Mouse (Mus musculus) heart, embryonic 15.5 days (tissue): ENCODE measurements around the gene Htra1. TPM values are rescaled to one million over a fixed set of nuclear protein-coding genes. Genes with fewer than 3 reads are reported as not detected.

ENCODE experiments used
- ATAC-seq: fragments of 200-750 bp; cut with Nextera tagmentation; replicated peaks from 2 replicates; pipeline ENCODE4 v1.8.0; 2017; ENCODE audit warnings: low read depth, moderate TSS enrichment; ENCODE audit not compliant: insufficient number of reproducible peaks, insufficient read depth, low FRiP score
- H3K27ac ChIP-seq: fragments of 300-500 bp; sonication (generic); 2 replicates; pipeline ENCODE4 v1.5.1; 2015; ENCODE audit warnings: mild to moderate bottlenecking, inconsistent platforms
- H3K27me3 ChIP-seq: fragments of 300-500 bp; sonication (generic); 2 replicates; pipeline ENCODE4 v1.6.1; 2015; ENCODE audit warnings: inconsistent platforms
- H3K36me3 ChIP-seq: fragments of 300-500 bp; sonication (generic); 2 replicates; pipeline ENCODE4 v1.6.1; 2015; ENCODE audit warnings: mild to moderate bottlenecking, inconsistent platforms
- H3K4me1 ChIP-seq: fragments of 300-500 bp; sonication (generic); replicated peaks from 2 replicates; pipeline ENCODE4 v1.6.1; 2015; ENCODE audit warnings: inconsistent platforms
- H3K4me2 ChIP-seq: fragments of 300-500 bp; sonication (generic); 2 replicates; pipeline ENCODE4 v1.6.1; 2015; ENCODE audit warnings: inconsistent platforms, mild to moderate bottlenecking, moderate library complexity
- H3K4me3 ChIP-seq: fragments of 300-500 bp; sonication (generic); 2 replicates; pipeline ENCODE4 v1.5.1; 2015; ENCODE audit warnings: mild to moderate bottlenecking, inconsistent platforms
- H3K9ac ChIP-seq: fragments of 300-500 bp; sonication (generic); 2 replicates; pipeline ENCODE4 v1.6.1; 2015; ENCODE audit warnings: mild to moderate bottlenecking, inconsistent platforms
- H3K9me3 ChIP-seq: fragments of 300-500 bp; sonication (generic); replicated peaks from 2 replicates; pipeline ENCODE4 v1.6.1; 2016; ENCODE audit warnings: inconsistent platforms
- WGBS: fragments of 180-500 bp; shearing (Covaris S2); methylation state at CpG from one replicate; pipeline ENCODE4 v1.1.7; 2015; ENCODE audit warnings: mixed read lengths; 5-methylcytosine and 5-hydroxymethylcytosine counted together
- polyA plus RNA-seq: library from polyadenylated mRNA; unstranded; fragments of >200 nt; fragmentation: Nextera tagmentation; extraction: Ambion mirVana; gene quantifications from 2 replicates; pipeline ENCODE4 v1.2.1, GENCODE M21; 2015

The Htra1 gene
- polyA plus RNA-seq, 1 experiment from 2014 or later, result 78.0 TPM

DNA sequence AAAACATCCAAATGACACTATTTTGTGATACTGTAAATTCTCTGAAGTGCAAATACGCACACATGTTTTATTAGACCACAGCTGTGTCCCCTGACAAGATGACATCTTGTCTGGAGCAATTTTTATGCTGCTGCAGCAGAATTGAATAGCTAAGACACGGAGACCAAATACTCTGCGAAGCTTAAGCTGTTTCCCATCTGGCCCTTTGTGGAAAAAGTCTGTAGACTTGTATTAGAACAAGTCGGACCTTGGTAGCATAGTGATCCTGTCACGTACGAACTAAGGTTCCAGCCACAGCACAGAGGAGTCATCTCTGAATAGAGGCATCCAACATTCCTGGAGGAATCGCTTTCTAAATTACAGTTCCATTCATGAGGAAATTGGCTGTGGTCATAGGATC, 48.4 kb downstream of the Htra1 start:
- H3K27me3 ChIP-seq, result no peaks in the 10 kb centered on the region
- peaks cover 28% of the 10 kb centered on the region for H3K4me1 ChIP-seq
- no peak overlapping the region for H3K27ac ChIP-seq
- H3K9me3 ChIP-seq, result no peaks in the 10 kb centered on the region
- H3K4me3 ChIP-seq, result no peak overlapping the region
- 83% methylated on average over 7 of the region's 7 CpGs for WGBS
- H3K36me3 ChIP-seq, result no peaks in the 10 kb centered on the region
- ATAC-seq, result no peak
- H3K9ac ChIP-seq, result no peak overlapping the region
- no peak overlapping the region for H3K4me2 ChIP-seq

DNA sequence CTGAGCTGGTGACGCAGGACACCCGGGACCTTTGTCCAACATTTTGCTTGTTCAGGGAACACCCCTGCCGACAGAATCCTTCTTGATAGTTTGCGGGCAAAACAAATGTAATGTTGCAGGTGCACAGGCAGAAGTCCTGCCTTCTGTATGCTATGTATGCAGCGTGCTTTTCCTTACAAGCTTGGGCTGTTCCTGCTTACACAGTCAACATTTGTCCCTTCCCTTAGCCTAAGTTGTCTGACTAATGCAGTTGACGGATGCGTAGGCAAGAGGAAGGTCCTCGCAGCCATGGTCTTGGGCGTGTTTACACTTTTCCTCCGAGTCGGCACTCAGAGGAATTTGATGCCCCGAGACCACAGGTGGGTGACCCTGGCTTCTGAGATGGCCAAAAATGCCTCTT, 49.3 kb downstream of the Htra1 start:
- Histone ChIP-seq H3K4me1 (peaks cover 28% of the 10 kb centered on the region), H3K27ac (no peak overlapping the region), H3K4me2 (no peak overlapping the region), H3K4me3 (no peak overlapping the region), H3K36me3 (no peaks in the 10 kb centered on the region), H3K27me3 (no peaks in the 10 kb centered on the region), H3K9ac (no peak overlapping the region), H3K9me3 (no peaks in the 10 kb centered on the region)
- WGBS, result 80% methylated on average over 12 of the region's 12 CpGs
- ATAC-seq, result no peak

DNA sequence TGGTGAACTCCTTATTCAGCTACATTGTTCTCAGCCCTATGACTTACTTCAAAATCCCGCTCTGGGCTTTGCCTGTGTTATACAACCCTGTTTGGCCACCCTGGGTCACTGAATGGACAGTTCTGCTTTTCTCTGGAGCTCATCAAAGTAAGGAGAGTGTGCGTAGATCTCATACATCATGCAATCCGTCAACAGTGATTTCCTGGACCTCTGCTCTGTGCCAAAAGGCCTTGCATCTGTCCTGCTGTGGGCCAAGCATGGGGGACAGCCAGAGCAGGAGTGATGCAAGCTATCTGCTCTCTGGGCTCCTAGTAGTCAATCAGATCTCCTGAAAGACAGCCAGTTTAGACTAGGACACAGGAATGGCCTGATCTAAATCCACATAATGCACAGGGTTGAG, 49.8 kb downstream of the Htra1 start:
- no peak overlapping the region for H3K4me3 ChIP-seq
- 71% methylated on average over 3 of the region's 3 CpGs for WGBS
- ATAC-seq, result no peak
- H3K9me3 ChIP-seq, result no peaks in the 10 kb centered on the region
- H3K27ac ChIP-seq, result no peak overlapping the region
- H3K4me1 ChIP-seq, result peaks cover 28% of the 10 kb centered on the region
- no peaks in the 10 kb centered on the region for H3K27me3 ChIP-seq
- H3K36me3 ChIP-seq, result no peaks in the 10 kb centered on the region
- no peak overlapping the region for H3K4me2 ChIP-seq
- H3K9ac ChIP-seq, result no peak overlapping the region

DNA sequence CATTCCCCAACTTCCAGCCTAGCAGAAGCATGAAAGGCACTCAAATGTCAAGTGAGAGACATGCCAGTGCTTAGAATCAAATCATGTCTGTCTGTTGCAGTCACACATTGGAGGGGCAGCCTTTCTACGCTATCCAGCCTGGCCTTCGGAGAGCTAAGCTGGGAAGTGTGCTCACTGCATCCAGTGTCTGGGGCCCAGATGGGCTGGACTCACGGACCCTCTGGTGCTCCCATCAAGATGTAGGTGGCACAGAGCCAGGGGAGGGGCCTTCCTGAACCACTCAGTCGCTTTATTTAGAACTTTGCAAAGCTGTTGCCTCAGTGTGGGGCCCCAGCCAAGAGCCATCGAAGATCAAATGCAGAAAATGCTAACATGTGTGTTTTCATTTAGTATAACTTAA, 52.2 kb downstream of the Htra1 start:
- no peak overlapping the region for H3K4me2 ChIP-seq
- peaks cover 16% of the 10 kb centered on the region for H3K4me1 ChIP-seq
- peak overlapping the region; percentile 7 for H3K27ac ChIP-seq
- no peak overlapping the region for H3K4me3 ChIP-seq
- no peak overlapping the region for H3K9ac ChIP-seq
- H3K9me3 ChIP-seq, result no peaks in the 10 kb centered on the region
- 27% methylated on average over 5 of the region's 5 CpGs for WGBS
- no peaks in the 10 kb centered on the region for H3K27me3 ChIP-seq
- no peaks in the 10 kb centered on the region for H3K36me3 ChIP-seq
- ATAC-seq, result peak; percentile 61; the same call in 1 of the 2 replicates

DNA sequence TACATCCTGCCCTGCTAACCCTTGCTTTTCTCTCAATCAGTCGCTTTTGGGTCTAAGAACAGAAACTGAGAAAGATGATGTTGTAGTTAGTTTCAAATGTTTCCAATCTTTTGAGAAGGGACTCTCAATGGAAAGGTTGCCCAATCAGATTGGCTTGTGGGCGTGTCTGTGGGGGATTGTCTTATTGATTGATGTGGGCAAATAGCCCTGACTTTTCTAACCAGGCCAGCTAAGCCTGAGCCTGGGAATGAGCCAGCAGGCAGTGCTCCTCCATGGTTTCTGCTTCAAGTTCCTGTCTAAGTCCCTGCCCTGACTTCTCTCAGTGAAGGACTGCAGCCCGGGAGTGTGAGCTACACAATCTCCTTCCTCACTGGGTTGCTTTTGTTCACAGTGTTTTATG, 53.5 kb downstream of the Htra1 start:
- 76% methylated on average over 3 of the region's 3 CpGs for WGBS
- no peak for ATAC-seq
- Histone ChIP-seq H3K4me1 (peaks cover 16% of the 10 kb centered on the region), H3K27ac (no peak overlapping the region), H3K9ac (no peak overlapping the region), H3K9me3 (no peaks in the 10 kb centered on the region), H3K4me2 (no peak overlapping the region), H3K36me3 (no peaks in the 10 kb centered on the region), H3K27me3 (no peaks in the 10 kb centered on the region), H3K4me3 (no peak overlapping the region)

DNA sequence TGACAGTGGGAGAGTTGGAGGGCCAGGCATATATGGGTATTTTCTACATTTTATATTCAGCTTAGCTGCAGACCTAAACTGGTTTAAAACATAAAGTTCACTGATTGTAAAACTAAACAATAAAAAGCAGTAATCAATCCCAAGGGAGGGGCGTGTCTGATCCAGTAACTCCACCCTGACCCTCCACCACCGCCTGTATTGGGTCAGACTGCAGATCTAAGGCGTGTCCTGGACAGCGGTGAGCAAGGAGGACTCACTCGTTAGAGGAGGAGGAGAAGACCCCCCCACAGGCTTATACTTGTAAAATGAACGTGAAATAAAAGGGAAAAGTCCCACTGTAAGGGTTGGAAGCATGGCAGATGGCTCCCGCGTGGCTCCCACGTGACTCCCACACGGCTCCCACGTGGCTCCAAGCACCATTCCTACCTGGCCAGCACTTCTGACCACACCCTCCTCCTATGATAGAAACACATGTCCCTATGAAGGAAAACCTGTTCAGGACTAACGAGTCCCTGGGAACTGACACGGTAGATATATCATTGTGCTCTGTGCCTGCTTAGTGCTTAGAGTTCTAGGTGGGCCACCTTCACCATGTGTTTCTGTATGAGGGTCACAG, 55.4 kb downstream of the Htra1 start:
- Histone ChIP-seq H3K9me3 (no peaks in the 10 kb centered on the region), H3K4me1 (peaks cover 16% of the 10 kb centered on the region), H3K27ac (no peak overlapping the region), H3K4me3 (no peak overlapping the region), H3K4me2 (no peak overlapping the region), H3K9ac (no peak overlapping the region), H3K36me3 (no peaks in the 10 kb centered on the region), H3K27me3 (no peaks in the 10 kb centered on the region)
- ATAC-seq, result no peak
- 82% methylated on average over 13 of the region's 13 CpGs for WGBS

DNA sequence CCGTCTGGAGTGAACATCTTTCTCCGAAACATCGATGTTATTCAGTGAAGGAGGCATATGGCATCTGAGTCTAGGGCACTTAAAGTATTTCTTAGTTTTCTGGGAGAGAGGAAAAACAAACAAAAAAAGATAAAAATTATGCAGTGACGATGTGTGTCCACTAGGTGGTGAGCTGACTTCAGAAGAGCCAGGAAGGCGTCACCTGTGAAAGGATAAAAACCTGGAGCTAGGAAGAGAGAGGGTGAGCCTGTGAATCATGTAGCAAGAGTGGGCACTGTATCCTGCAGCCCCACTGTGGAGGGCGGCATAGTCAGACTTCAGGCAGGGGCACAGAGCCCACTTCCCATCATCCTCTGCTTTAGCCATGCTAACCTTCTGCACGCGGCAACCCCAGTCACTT, 58.0 kb downstream of the Htra1 start:
- Histone ChIP-seq H3K36me3 (no peaks in the 10 kb centered on the region), H3K9me3 (no peaks in the 10 kb centered on the region), H3K27me3 (no peaks in the 10 kb centered on the region), H3K27ac (no peak overlapping the region), H3K9ac (no peak overlapping the region), H3K4me2 (no peak overlapping the region), H3K4me3 (no peak overlapping the region), H3K4me1 (peaks cover under 1% of the 10 kb centered on the region)
- WGBS, result 49% methylated on average over 8 of the region's 8 CpGs
- ATAC-seq, result no peak

DNA sequence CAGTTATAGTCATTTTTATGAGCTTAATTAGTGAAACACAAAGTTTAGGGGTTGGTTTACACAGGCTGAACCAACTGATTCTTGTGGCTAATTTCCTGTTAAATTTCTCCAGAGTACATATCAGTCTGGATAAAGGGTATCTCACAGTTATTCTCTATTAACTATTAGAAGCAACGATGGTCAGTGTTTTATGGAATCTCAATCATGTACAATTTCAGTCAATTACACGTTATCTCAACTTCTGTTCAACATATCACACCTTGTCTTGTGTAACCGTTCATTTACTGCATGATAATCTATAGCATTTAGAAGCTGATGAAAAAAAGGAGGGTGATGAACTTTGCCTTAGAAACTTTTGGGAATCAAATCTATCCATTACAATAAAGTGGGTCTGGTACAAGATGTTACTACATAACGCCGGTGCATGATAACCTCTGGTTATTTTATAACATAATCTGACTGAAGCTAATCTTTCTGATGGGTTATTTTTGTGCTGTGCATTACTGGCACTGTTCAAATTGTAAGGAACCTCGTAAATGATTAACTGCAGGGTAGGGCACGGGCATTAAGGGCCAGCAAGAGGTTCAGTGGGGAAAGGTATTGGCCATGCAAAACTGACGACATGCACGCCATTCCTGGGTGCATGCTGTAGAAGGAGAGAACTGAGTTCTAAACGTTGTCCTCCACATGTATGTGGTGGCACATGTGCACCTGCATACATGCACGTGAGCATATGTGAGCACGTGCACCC, 66.2 kb downstream of the Htra1 start:
- WGBS, result 77% methylated on average over 12 of the region's 12 CpGs
- Histone ChIP-seq H3K36me3 (no peaks in the 10 kb centered on the region), H3K4me3 (no peak overlapping the region), H3K4me2 (no peak overlapping the region), H3K27me3 (no peaks in the 10 kb centered on the region), H3K9me3 (no peaks in the 10 kb centered on the region), H3K27ac (no peak overlapping the region), H3K9ac (no peak overlapping the region), H3K4me1 (no peaks in the 10 kb centered on the region)
- no peak for ATAC-seq

DNA sequence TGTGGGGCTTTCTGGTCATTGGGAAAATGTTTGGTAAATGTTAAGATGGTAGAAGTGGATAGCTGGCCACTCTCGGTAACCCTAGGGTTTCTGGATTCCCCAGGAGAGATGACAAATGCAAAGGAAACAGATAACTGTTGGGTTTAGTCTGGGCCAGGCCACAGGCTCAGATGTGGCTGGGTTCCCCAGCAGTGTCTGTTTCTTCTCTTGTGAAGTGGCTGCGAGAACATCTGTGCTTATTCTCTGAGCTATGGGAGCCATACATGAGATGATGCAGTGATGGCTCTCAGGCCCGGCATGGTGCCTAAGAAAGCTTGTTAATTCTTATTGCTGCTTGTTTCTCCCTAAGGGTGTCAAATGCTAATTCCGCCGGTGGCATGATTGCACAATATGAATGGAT, 68.2 kb downstream of the Htra1 start:
- no peaks in the 10 kb centered on the region for H3K27me3 ChIP-seq
- no peaks in the 10 kb centered on the region for H3K4me1 ChIP-seq
- H3K9ac ChIP-seq, result no peak overlapping the region
- no peak overlapping the region for H3K27ac ChIP-seq
- H3K36me3 ChIP-seq, result no peaks in the 10 kb centered on the region
- H3K4me3 ChIP-seq, result no peak overlapping the region
- H3K4me2 ChIP-seq, result no peak overlapping the region
- H3K9me3 ChIP-seq, result no peaks in the 10 kb centered on the region
- WGBS, result 88% methylated on average over 5 of the region's 5 CpGs
- ATAC-seq, result no peak

DNA sequence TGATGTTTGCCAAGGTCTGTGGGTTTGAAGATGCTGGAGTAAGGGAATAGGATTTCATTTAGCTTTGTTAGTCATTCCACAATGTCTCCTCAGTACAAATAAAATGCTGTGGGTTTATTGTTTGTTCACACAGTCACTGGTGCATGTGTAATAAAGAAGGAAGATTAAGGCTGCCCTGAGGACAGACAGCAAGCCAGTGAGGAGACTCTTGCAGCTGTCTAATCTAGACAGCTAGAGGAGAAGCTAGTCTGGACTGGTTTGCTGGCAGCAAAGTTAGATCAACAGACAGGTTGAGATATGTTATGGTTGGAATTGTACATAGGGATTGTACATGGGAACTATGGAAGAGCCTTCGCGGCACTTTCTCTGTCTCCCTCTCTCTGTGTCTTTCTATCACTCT, 71.3 kb downstream of the Htra1 start:
- no peaks in the 10 kb centered on the region for H3K9me3 ChIP-seq
- no peak overlapping the region for H3K9ac ChIP-seq
- no peak overlapping the region for H3K27ac ChIP-seq
- no peak overlapping the region for H3K4me3 ChIP-seq
- H3K36me3 ChIP-seq, result no peaks in the 10 kb centered on the region
- ATAC-seq, result no peak
- no peaks in the 10 kb centered on the region for H3K27me3 ChIP-seq
- H3K4me2 ChIP-seq, result no peak overlapping the region
- 82% methylated on average over 2 of the region's 2 CpGs for WGBS
- H3K4me1 ChIP-seq, result no peaks in the 10 kb centered on the region

DNA sequence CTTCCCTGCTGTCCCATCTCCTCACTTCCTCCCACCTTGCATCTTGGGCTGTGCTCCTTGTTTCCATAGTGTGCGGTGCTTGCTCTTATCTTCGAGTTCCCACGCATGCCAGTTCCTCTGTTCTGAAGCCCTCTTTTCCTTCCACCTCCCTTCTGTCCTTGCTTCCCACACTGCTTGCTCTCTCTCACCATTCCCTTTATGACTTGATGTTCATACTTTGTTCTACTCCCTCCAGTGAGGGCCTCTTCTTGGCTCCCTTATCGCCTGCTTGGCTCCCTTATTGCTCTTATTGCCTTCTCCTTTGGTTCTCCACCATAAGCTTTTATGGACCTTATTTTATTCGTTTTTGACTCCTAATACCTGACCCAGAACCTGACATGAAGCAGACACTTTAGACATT, 73.3 kb downstream of the Htra1 start:
- H3K9ac ChIP-seq, result no peak overlapping the region
- no peak overlapping the region for H3K4me2 ChIP-seq
- no peak for ATAC-seq
- H3K4me1 ChIP-seq, result no peaks in the 10 kb centered on the region
- no peak overlapping the region for H3K27ac ChIP-seq
- H3K27me3 ChIP-seq, result no peaks in the 10 kb centered on the region
- H3K9me3 ChIP-seq, result 0 out of 2 replicates have a peak, but pooled peaks cover 3% of the 10 kb centered on the region
- H3K4me3 ChIP-seq, result no peak overlapping the region
- H3K36me3 ChIP-seq, result no peaks in the 10 kb centered on the region
- WGBS, result 64% methylated on average over 5 of the region's 5 CpGs

DNA sequence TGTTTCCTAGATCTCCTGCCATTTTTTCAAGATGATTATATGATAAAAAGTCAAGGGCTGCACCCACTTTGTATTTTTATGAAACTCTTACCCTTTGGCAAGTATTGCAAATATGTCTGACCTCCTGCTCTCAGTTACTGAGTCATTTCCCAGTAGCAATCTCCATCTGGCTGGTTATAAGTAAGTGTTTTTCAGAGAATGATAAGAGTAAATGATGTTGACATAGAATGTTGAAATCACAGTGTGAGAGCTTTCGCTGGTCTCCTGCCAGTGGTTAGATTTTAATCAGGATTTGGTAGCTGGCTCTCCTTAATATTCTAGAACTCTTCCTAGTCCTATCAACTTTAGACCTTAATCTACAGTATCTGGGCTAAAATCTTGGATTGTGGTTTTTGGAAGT, 76.0 kb downstream of the Htra1 start:
- H3K9ac ChIP-seq, result no peak overlapping the region
- H3K27me3 ChIP-seq, result no peaks in the 10 kb centered on the region
- 55% methylated on average over 1 of the region's 1 CpGs for WGBS
- no peak overlapping the region for H3K27ac ChIP-seq
- no peak overlapping the region for H3K4me3 ChIP-seq
- ATAC-seq, result no peak
- no peaks in the 10 kb centered on the region for H3K36me3 ChIP-seq
- H3K9me3 ChIP-seq, result 0 out of 2 replicates have a peak, but pooled peaks cover 6% of the 10 kb centered on the region
- H3K4me2 ChIP-seq, result no peak overlapping the region
- H3K4me1 ChIP-seq, result no peaks in the 10 kb centered on the region
